Mouse (Mus musculus) gastrocnemius, postnatal 4 days (tissue): ENCODE measurements around the gene Ttc9. TPM values are rescaled to one million over a fixed set of nuclear protein-coding genes. Genes with fewer than 3 reads are reported as not detected.

Experiments used
- DNase-seq, 2 experiments: peaks; one replicate each; pipeline ENCODE4 v3.0.0; 2021 to 2022; ENCODE audit warnings: low spot score in 2 of 2, mixed read lengths in 2 of 2
- total RNA-seq, 2 experiments: library from RNA; stranded (reverse); gene quantifications; 2 replicates each; pipeline ENCODE4 v1.2.3; 2021

Gene Ttc9
- total RNA-seq, 2 experiments from 2014 or later = 27.3 to 31.0 TPM

DNA sequence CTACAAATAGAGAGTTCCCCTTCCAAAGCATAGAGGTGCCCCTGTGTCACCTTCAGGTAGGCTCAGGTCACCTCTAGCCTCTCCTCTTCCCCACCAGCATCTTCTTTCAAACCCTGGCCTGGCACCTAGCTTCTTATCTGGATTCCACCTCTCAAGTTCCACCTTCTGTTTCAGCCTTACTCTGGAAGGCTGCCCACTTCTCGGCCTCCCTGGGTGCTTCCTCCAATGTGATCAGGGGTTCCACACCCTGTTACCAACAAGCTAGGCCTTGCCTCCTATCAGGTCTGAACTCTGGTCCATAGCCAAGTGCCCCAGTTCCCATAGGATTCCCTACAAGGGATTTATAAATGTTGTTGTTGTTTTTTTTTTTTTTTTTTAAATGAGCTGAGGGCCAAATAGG lies 26.3 kb downstream of the Ttc9 start:
- no peak for DNase-seq

DNA sequence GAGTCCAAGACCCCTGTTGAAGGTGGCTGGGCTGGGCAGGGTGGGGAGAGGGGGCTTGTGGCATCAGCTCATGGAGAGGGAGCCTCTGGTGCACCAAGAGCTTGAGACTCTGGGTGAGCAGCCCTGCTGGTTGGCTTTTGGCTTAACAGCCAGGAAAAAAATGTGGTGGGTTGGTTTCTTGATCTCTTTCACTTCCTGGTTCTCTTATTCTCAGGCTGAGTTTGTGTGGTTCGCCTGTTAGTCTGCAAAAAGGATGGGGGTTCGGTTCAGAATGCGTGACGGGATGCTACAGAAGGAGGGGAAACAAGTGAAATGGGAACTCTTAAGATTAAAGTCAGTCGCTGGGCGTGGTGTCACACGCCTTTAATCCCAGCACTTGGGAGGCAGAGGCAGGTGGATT lies 27.0 kb downstream of the Ttc9 start:
- no peak for DNase-seq

DNA sequence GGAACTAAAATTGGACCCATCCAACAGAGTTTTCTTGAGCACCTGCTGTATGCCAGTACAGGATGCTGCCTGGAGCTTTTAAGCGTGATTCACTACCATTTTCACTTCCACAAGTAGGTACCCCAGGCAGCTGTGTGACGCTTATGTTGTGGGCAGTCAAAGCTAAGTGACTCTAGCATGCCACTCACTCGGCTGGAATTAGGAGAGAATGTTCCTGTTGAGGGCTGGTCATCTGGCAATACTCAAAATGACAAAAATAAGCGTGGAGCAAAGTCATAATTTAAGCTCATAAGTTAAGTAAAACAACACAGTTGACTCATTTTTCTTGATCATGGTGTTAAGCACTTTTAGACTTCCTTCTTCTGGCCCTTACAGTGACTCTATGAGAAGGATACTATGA lies 31.0 kb downstream of the Ttc9 start:
- no peak for DNase-seq

DNA sequence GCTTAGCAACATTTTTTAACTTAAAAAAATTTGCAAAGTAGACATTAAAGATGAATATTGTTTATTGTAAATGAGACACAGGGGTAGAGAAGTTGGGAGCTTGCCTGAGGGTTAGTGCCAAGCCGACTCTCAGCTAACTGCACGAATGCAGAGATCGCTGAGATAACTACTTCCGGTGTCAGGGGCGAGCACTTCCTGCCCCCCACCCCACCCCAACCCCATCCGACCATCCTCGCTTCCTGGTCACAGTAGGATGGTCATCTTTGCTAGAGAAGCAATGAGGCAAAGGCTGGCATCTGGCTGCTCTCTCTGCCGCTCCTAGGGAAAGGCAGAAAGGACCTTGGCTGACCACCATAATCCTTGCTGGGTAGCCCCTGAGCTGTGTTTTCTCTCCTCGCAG lies 32.1 kb downstream of the Ttc9 start:
- DNase-seq = no peak

DNA sequence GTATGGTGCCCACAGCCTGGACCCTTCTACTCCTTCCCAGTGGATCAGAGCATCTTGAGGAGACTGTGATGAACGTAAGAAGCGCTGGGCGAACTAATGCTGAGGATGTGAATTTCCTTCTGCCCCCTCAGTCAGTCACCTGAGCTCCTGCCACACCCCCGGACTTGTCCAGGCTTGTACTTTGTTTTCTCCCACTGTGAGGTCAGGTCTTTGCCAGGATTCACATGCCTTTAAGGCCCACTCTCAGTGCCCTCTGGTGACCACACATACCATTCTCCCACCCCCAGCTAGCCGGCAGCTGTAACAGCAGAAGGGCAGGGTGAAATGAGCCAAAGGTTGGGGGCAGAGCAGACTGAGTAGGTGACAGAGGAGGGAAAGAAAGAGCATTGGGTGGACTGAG lies 32.9 kb downstream of the Ttc9 start:
- DNase-seq = no peak

DNA sequence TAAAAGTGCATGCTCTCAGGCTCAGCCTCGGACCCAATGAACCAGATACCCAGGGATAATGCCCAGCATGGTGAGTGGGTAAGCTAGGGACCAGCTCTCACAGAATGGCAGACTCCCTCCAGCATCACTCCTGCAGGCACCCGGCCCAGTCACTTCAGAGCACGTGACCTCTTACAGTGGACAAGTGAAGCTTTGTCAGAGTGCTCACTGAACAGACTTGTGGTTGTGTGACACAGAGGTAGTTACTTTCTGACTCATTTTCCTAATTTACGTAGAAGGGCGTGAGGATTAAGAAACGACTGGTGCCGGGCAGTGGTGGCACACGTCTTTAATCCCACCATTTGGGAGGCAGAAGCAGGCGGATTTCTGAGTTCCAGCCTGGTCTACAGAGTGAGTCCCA lies 37.4 kb downstream of the Ttc9 start:
- DNase-seq = no peak

DNA sequence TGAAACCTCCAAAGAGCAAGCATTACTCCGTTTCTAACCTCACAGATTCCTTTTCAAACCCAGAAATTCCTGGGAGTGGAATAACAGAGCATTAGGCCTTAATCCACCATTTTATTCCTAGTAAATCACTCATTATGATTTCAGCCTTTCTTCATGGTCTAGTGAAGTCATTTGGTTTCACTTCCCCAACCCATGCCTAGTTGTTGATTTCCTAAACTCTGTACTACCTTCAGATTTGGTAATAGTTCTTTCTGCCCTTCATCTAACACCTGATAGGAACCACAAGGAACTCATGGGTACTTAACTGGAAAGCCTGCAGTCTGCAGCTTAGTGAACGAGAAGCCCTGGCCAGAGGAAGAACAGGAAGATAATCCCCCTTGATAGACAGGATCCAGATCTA lies 44.5 kb downstream of the Ttc9 start:
- no peak for DNase-seq

DNA sequence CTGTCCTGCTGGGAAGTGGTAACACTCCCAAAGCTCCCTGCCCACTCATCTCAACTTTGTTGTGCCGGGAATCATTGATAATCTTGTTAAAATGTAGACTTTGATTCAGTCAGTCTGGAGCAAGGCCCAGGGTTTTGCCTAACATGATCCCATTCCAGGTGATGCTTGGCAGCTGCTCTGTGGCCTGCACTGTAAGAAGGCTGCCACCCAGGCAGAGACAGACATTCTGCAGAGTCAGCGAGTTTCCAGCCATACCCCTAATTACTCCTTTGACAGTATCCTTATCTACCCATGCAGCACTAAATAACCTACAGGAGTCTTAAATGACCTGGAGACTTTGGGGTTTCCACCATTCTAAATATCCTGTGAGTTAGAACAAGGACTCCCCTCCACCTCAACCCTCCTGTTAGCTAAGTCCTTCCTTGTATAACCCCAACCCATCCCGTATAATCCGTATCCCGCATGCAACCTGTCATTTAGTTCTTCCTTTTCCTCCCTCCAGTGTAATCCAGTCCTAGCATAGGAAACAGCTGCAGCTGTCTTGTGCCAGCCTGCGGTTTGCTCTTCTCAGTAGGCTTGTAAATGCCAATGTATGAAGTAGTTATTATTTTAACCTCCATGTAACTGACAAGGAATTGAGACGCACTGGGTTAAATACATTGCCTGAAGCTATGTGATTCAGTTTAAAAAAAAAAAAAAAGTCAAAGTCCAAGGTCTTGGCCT lies 48.9 kb downstream of the Ttc9 start:
- DNase-seq = no peak

DNA sequence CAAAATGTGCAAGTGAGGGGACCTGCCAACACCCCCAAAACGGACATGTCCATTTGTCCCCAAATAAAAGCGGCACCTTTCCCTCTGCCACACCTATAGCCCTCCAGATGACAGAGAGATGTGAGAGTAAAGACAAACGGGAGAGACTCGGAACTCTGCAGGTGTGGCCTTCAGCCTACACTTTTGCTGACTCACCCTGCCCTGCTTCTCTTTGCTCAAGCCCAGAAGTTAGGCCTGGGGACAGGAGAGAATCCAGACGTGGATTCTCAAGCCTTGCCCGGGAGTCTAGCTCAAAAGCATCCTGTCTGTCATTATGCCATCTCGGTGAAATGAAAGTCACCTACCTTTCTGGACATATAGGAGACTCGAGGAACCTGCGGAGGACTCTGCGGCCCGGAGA lies 52.3 kb downstream of the Ttc9 start:
- DNase-seq = no peak

DNA sequence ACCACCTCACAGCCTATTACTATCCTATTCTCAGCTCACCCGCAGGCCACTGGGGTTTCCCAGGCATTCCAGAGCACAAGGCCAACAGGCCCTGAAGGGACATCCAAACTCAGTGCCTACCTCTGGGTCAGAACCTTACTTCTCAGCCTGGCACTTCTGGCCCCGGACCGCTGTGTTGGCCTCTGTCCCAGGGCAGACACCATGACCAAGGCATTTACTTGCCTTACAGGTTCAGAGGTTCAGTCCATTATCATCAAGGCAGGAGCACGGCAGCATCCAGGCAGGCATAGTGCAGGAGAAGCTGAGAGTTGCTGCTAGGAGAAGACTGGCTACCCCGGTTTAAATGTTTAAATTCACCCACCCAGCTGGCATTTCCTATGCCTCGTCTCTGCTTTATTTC lies 53.0 kb downstream of the Ttc9 start:
- DNase-seq = no peak

DNA sequence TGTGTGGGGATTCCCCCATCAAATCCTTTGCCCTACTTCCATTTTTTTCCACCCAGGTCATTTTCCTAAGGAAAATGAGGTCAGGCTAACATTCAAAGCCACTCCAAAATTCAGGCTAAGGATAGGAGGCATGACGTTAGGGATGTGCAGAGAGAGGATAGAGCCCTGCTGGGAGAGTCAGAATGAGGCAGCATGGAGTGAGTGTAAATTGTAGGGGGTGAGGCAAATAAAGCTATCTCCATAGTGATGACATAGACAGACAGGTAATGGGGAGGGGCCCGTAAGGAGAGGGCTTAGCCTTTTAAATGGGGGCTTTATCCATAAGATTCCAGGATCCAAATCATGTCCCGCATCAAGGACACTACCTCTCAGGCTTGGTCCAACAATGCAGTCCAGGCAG lies 54.9 kb downstream of the Ttc9 start:
- DNase-seq = no peak

DNA sequence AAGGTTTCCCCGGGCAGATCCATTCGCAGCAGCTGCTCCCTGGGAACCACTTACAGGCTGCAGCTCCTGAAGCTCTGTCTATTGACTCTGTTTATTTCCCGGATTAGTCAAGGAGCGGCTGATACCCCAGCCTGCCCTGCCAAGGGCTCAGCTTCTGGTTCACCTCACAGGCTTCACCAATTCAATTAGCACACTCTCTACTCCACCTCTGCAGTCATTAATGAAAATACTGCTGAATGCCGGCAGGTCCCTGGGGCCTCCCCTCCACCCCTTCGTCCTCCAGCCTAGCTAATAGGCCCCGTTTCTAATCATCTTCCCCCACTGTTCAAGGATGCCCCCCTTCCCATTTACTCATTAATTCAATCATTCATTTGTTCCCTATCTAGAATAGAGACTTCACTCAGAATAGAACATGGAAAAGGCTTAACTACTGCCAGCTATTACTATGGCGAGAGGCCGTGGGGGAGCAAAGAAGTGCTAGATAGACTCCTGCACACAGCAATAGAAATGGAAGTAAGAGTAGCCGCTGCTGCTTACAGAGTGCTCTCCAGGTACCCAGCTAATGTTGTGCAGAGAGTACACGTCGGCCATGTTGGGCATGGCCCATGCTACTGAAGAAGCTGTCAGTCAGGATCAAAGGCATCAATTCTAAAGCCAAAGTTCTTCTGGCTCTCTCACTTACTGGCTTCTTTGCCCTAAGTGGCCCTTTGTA lies 55.5 kb downstream of the Ttc9 start:
- DNase-seq = no peak

DNA sequence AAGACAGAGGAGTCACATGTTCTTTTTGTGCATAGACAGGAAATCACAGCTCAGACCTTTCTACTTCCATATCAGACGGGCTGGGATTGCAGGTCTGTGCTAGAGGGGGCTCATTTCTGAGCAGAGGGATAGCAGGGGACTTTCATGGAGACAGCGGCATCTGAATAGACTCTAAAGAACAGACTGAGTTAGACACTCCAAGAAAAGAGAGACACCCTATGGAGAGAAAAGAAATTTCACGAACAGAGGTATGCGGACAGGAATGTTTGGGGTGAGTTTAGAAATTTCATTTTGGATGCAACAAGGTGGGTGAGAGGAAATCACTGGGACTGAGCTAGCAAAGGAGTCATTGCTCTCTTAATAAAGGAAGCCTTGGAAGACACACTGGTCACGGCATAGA lies 56.8 kb downstream of the Ttc9 start:
- no peak for DNase-seq

DNA sequence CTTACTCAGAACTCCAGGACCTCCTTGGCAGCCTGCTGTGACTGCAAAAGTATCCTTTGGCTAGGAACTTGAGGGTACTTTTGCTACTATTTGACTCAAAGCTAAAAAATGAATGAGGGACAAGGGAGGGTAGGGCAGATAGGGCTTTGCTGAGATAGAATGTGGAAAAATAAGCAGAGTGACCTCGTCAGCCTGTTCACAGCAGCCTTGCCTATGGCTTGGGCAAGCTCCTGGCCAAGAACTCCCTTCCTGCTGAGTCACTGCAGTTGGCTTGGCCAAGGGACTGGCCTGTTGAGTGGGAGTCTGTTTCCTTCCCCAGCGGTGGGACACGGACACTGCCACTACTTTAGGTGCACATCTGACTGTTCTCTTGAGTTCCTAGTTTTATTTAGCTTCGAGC lies 57.5 kb downstream of the Ttc9 start:
- DNase-seq = no peak

DNA sequence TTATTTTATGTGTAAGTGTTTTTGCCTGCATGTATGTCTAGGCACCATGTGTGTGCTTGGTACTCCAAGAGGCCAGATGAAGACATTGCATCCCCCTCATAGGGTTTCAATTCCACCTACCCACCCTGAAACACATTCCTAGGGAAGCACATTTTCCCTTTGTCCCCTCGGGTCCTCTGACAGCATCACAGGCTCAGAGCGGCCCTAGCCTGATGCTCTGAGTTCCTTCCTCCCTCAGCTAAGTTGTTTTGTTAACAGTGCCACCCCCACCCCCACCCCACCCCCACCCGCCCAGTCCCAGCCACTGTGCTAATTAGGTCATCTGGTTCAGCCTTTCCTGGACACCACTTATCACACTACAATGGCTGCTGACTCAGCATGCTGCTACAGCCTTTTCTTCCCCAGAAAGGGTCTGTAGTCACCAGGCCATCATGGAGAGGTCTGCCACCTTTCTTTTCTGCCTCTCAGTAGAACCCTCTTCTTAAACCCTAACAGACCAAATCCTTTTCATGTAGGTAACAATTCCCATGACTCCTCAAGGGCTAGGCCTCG lies 58.5 kb downstream of the Ttc9 start:
- DNase-seq = no peak

DNA sequence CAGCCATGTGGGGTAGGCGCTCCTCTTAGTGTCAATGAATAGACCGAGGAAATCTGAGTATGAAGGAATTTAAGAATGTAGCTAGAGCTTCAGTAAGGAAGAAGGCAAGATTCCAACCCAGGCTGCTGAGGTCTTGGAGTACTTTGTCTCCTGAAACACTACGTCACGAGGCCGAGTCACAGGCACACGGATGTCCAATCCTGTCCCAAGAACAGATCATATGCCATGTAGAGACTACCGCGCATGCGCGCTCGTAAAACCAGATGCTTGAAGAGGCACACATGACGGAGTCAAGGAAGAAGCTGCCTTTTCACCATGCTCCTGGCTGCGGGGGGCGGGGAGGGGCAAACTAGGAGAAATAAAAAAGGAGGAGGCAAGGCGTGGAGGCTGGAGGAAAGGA lies 59.1 kb downstream of the Ttc9 start:
- DNase-seq = no peak

DNA sequence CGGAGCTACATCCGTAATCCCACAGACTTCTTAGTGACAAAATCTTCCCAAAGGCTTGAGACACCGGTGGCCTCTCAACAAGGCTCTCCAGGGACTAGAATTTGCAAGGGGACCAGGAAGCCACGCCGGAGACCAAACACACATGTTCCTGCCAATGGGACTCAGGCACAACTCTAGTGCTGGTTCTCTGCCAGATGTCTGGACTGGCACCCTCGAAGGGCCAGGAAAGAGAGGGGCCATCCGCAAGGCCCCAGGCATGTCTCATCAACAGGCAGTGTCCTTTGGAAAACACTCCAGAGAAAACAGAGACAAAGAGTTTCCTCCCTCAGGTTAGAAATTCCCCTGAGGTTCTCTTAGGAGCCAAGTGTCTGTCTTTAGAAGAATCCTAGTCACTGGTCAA lies 59.7 kb downstream of the Ttc9 start:
- DNase-seq = no peak

DNA sequence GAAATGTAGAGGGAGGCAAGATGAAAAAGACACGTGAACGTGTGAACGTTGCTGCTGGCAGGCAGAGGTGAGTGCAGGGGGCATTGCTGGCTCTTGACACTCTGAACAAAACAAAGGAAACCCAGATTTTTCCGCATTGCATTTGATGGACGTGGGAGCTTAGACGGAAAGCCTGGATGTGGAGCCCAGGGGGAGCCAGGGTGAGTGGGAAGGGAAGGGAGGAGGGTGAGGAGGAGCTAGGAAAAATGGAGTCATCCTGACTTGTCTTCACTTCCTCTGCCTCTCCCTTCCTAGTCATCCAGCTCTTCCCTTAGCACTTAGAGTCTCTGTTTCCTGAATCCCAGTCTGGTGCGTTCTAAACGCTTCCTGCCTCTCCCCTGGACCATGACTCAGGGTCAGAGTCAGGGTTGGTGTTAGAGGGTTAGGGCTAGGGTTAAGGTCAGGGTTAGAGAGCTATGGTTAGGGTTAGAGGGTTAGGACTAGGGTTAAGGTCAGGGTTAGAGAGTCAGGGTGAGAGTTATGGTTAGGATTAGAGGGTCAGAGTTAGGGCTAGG lies 60.2 kb downstream of the Ttc9 start:
- DNase-seq = no peak

DNA sequence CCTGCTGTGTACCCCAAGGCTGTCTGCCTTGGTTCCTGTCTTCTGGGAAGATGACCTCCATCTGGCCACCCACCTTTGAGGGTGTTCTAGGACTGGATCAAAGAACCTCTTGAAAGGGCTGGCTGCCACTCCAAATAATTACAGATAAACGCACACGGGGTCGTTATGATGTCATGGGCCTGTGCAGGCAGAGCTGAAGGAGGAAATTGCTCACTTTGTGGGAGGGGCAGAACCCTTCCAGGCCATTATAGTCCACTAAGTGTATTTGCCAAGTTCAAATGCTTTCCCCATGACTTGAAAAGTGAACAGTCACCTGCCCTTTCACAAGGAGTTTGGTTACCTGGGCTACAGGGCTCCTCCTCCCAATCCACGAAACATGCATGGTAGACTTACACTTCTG lies 67.0 kb downstream of the Ttc9 start:
- DNase-seq = no peak

DNA sequence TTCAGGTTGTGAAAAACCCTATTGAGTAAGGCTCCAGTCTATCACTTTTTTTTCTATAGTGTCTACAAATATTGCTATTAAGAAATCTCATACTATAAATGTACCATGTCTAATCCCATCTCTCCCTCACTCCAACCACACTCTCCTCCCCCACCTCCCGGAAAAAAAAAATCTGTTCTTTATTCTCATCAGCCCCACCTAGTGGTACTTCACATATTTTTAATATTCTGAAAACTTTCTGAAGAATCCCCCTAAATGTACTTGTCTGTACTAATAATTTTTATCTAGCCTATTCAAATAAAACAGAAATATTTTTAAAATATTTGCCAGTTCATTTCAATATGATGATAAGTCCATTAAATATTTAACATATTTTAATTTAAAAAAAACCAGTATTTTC lies 71.9 kb downstream of the Ttc9 start:
- no peak for DNase-seq

DNA sequence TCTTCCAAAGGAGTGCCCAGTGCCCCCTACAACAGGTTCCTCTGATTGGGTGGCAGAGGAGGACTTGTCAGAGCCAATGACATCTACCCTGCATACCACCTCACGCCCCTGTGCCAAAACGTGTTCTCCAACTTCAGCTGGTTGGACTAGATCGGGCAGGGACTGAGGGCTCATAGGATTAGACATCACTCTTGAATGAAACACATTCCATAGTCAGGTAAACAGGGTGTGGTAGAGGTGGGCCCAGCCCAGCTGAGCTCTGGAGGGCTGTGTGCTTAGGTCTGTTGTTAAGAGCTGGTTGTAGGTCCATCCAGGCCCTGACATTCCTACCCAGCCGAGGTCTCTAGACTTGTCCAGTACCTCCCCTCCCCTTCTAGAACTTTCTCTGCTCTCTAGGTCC lies 81.6 kb downstream of the Ttc9 start:
- DNase-seq = no peak
